Mouse (Mus musculus) cerebellum, adult 18-20 months (tissue): ENCODE results near the gene Olfr412.

Source experiments
- DNase-seq, 2 experiments: peaks; one replicate each; pipeline ENCODE4 v3.0.0; 2021

Gene Olfr412

GRCm38 (mm10) chr11:74414112-74414511 lies 52.2 kb downstream of the Olfr412 start:
- DNase-seq, result no peak

- peak in 1 of 2 experiments; percentile 27 for DNase-seq
Observed at GRCm38 (mm10) chr11:74415736-74416135, 53.9 kb downstream of the Olfr412 start.
